Mouse (Mus musculus): Measurements from ENCODE around the gene Eif4e3.

DNA sequence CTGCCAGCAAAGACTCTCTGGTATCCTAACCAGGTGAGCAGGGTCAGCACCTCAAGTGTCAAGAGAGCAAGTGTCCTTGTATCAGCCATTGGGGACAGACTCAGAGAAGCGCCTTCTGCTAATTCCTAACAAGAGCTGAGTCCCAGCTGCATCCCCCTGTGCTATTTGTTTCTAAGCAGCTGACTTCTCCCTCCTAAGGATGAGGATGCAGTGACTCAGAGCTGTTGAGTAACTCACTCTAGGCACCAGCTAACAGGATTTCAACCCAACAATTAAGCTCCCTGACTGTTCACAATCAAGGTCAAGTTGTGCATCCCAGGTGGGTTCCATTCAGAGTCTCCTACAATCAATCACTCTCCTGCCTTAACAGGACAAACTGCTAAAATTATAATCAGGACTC lies 49.2 kb downstream of the Eif4e3 start:
- TF ChIP-seq CTCF (IDR thresholded peaks at IDR 0.05; ENCODE audit: low read depth) (no peak), EP300 (IDR thresholded peaks at IDR 0.05; ENCODE audit: low read depth) (no peak)
